In genomic region chr10:43578366-43578753, GRCm38 (mm10) we compare ENCODE assay signal across 8 mouse cellular contexts. TPM values are rescaled to one million over a fixed set of nuclear protein-coding genes. Genes with fewer than 3 reads are reported as not detected.
DNase-seq lines count a peak whose midpoint lies in the region; ATAC-seq lines count a peak whose summit lies in the region.

No protein-coding gene starts in this region.

- H3K9ac ChIP-seq in forebrain, embryonic 11.5 days (ENCODE audit: low read length) = peak overlapping the region; percentile 95
- H3K9ac ChIP-seq in hindbrain, embryonic 13.5 days = peak overlapping the region; percentile 99
- peak overlapping the region; percentile 99 for H3K9ac ChIP-seq in midbrain, embryonic 15.5 days
- peak overlapping the region; percentile 59 for H3K9ac ChIP-seq in stomach, embryonic 15.5 days

- H3K4me1 ChIP-seq in forebrain, embryonic 11.5 days (replicated peaks; ENCODE audit: control insufficient read depth, insufficient read depth, low read length) = peaks cover 1% of the 10 kb centered on the region; the same call in 1 of the 2 replicates
- peaks cover 27% of the 10 kb centered on the region for H3K4me1 ChIP-seq in hindbrain, embryonic 13.5 days (replicated peaks)
- H3K4me1 ChIP-seq in midbrain, embryonic 15.5 days = peaks cover 23% of the 10 kb centered on the region
- peaks cover 14% of the 10 kb centered on the region for H3K4me1 ChIP-seq in stomach, embryonic 15.5 days

- ATAC-seq in cerebellum, adult (ENCODE audit: insufficient number of reproducible peaks, low FRiP score, low TSS enrichment) = no peak
- peak; percentile 37 for ATAC-seq in forebrain, embryonic 11.5 days (replicated peaks; ENCODE audit: low FRiP score)
- ATAC-seq in hindbrain, embryonic 13.5 days (ENCODE audit: low FRiP score) = peak; percentile 58
- peak; percentile 44 for ATAC-seq in midbrain, embryonic 15.5 days (replicated peaks)
- ATAC-seq in stomach, embryonic 15.5 days (ENCODE audit: insufficient read depth, low FRiP score, low read depth) = peak; percentile 25; the same call in 1 of the 2 replicates

- peak overlapping the region; percentile 89 for H3K27ac ChIP-seq in forebrain, embryonic 11.5 days (ENCODE audit: low read depth, low read length)
- H3K27ac ChIP-seq in hindbrain, embryonic 13.5 days = peak overlapping the region; percentile 99
- peak overlapping the region; percentile 97 for H3K27ac ChIP-seq in midbrain, embryonic 15.5 days
- peak overlapping the region; percentile 95 for H3K27ac ChIP-seq in stomach, embryonic 15.5 days

- H3K9me3 ChIP-seq in forebrain, embryonic 11.5 days (ENCODE audit: control insufficient read depth, low read length) = no peaks in the 10 kb centered on the region
- H3K9me3 ChIP-seq in hindbrain, embryonic 13.5 days = no peaks in the 10 kb centered on the region
- no peaks in the 10 kb centered on the region for H3K9me3 ChIP-seq in midbrain, embryonic 15.5 days
- H3K9me3 ChIP-seq in stomach, embryonic 15.5 days = no peaks in the 10 kb centered on the region

- peak overlapping the region; percentile 84 for H3K4me2 ChIP-seq in forebrain, embryonic 11.5 days (ENCODE audit: low read depth, low read length, severe bottlenecking)
- H3K4me2 ChIP-seq in hindbrain, embryonic 13.5 days = peak overlapping the region; percentile 64
- peak overlapping the region; percentile 87 for H3K4me2 ChIP-seq in midbrain, embryonic 15.5 days
- H3K4me2 ChIP-seq in stomach, embryonic 15.5 days = peak overlapping the region; percentile 82

- no peaks in the 10 kb centered on the region; the same call in 1 of the 2 replicates for H3K36me3 ChIP-seq in forebrain, embryonic 11.5 days (ENCODE audit: control insufficient read depth, insufficient read depth, low read length)
- H3K36me3 ChIP-seq in hindbrain, embryonic 13.5 days = peaks cover 17% of the 10 kb centered on the region
- peaks cover 12% of the 10 kb centered on the region for H3K36me3 ChIP-seq in midbrain, embryonic 15.5 days (replicated peaks)
- H3K36me3 ChIP-seq in stomach, embryonic 15.5 days = peaks cover under 1% of the 10 kb centered on the region; the same call in 1 of the 2 replicates

- under 1% methylated on average over 32 of the region's 32 CpGs for WGBS in forebrain, embryonic 11.5 days
- WGBS in hindbrain, embryonic 13.5 days = under 1% methylated on average over 32 of the region's 32 CpGs
- under 1% methylated on average over 32 of the region's 32 CpGs for WGBS in midbrain, embryonic 15.5 days
- whole genome bisulfite sequencing in stomach, embryonic 15.5 days = under 1% methylated on average over 32 of the region's 32 CpGs

- H3K27me3 ChIP-seq in forebrain, embryonic 11.5 days (ENCODE audit: control insufficient read depth, insufficient read depth, low read length) = peaks cover 6% of the 10 kb centered on the region
- H3K27me3 ChIP-seq in hindbrain, embryonic 13.5 days = no peaks in the 10 kb centered on the region
- H3K27me3 ChIP-seq in midbrain, embryonic 15.5 days (replicated peaks) = no peaks in the 10 kb centered on the region; the same call in 1 of the 2 replicates
- no peaks in the 10 kb centered on the region for H3K27me3 ChIP-seq in stomach, embryonic 15.5 days (replicated peaks)

- DNase-seq in cerebellum, postnatal 4 days (ENCODE audit: low spot score in 2 of 2) = peak; percentile 31 to 62
- DNase-seq in adrenal gland, adult 2 months = peak; percentile 68
- peak; percentile 88 for DNase-seq in forebrain, embryonic 11.5 days (ENCODE audit: low spot score)
- peak; percentile 84 for DNase-seq in liver

- peak overlapping the region; percentile 75 for H3K4me3 ChIP-seq in forebrain, embryonic 11.5 days (ENCODE audit: low read depth, low read length)
- H3K4me3 ChIP-seq in hindbrain, embryonic 13.5 days = peak overlapping the region; percentile 86
- H3K4me3 ChIP-seq in midbrain, embryonic 15.5 days = peak overlapping the region; percentile 63
- peak overlapping the region; percentile 69 for H3K4me3 ChIP-seq in stomach, embryonic 15.5 days (replicated peaks)

RNA-seq across cellular contexts. Expression of gene Cd24a, which starts 0.3 kb away (rescaled TPM):
- 10 to 100 TPM; 24.6 to 44.7 TPM for total RNA-seq in adrenal gland, adult 2 months (2021)
- polyA plus RNA-seq in adrenal gland, adult 2 months (2012; rRNA removed) = 12.3 and 16.5 TPM in 2 replicates
- polyA plus RNA-seq in forebrain, embryonic 11.5 days (2014; fragmentation: Nextera tagmentation; extraction: Ambion mirVana) = 342 and 364 TPM in 2 replicates
- polyA plus RNA-seq in hindbrain, embryonic 13.5 days (2015; fragmentation: Nextera tagmentation; extraction: Ambion mirVana) = 1,003 and 1,012 TPM in 2 replicates
- 787 and 795 TPM in 2 replicates for polyA plus RNA-seq in midbrain, embryonic 15.5 days (2015; fragmentation: Nextera tagmentation; extraction: Ambion mirVana)
- polyA plus RNA-seq in stomach, embryonic 15.5 days (2015; fragmentation: Nextera tagmentation; extraction: Ambion mirVana) = 294 and 352 TPM in 2 replicates

RNA-seq across cellular contexts. Expression of gene 1700021F05Rik, which starts 37.6 kb away (rescaled TPM):
- 10 to 100 TPM; 67.6 to 81.4 TPM for total RNA-seq in adrenal gland, adult 2 months (2021)
- polyA plus RNA-seq in adrenal gland, adult 2 months (2012; rRNA removed) = 8.0 and 9.2 TPM in 2 replicates
- polyA plus RNA-seq in forebrain, embryonic 11.5 days (2014; fragmentation: Nextera tagmentation; extraction: Ambion mirVana) = 59.0 and 69.7 TPM in 2 replicates
- 65.5 and 69.7 TPM in 2 replicates for polyA plus RNA-seq in hindbrain, embryonic 13.5 days (2015; fragmentation: Nextera tagmentation; extraction: Ambion mirVana)
- polyA plus RNA-seq in midbrain, embryonic 15.5 days (2015; fragmentation: Nextera tagmentation; extraction: Ambion mirVana) = 62.6 and 66.2 TPM in 2 replicates
- polyA plus RNA-seq in stomach, embryonic 15.5 days (2015; fragmentation: Nextera tagmentation; extraction: Ambion mirVana) = 64.6 and 66.9 TPM in 2 replicates

RNA-seq across cellular contexts. Expression of gene Gm9803, which starts 54.5 kb away (rescaled TPM):
- 10 to 100 TPM; 26.8 to 27.4 TPM for total RNA-seq in adrenal gland, adult 2 months (2021)
- 130 and 175 TPM in 2 replicates for polyA plus RNA-seq in adrenal gland, adult 2 months (2012; rRNA removed)
- 11.1 and 12.2 TPM in 2 replicates for polyA plus RNA-seq in forebrain, embryonic 11.5 days (2014; fragmentation: Nextera tagmentation; extraction: Ambion mirVana)
- 16.4 and 19.4 TPM in 2 replicates for polyA plus RNA-seq in hindbrain, embryonic 13.5 days (2015; fragmentation: Nextera tagmentation; extraction: Ambion mirVana)
- polyA plus RNA-seq in midbrain, embryonic 15.5 days (2015; fragmentation: Nextera tagmentation; extraction: Ambion mirVana) = 20.2 and 22.7 TPM in 2 replicates
- 9.6 and 36.0 TPM in 2 replicates for polyA plus RNA-seq in stomach, embryonic 15.5 days (2015; fragmentation: Nextera tagmentation; extraction: Ambion mirVana)

Comparison
In these comparisons a context has a peak if more than half of its experiments do, and no peak if none do; other contexts are left out.
1. RNA of gene Cd24a, which starts 0.3 kb away (polyA plus RNA-seq): 1,003 to 1,012 TPM in hindbrain, embryonic 13.5 days, 787 to 795 TPM in midbrain, embryonic 15.5 days, 342 to 364 TPM in forebrain, embryonic 11.5 days and 294 to 352 TPM in stomach, embryonic 15.5 days; 12.3 to 16.5 TPM in adrenal gland, adult 2 months; every median in the first group is over 10 times any median in the second.
2. Peak in every context shown above with its lines, with median percentiles within 50 percentile points of each other: DNase-seq, H3K27ac ChIP-seq, H3K4me2 ChIP-seq, H3K4me3 ChIP-seq and H3K9ac ChIP-seq.